Mouse (Mus musculus): Measurements from ENCODE around the gene Spock3. TPM values are rescaled to one million over a fixed set of nuclear protein-coding genes. Genes with fewer than 3 reads are reported as not detected.
"Not testable (repeated sequence)": the region's sequence is repeated elsewhere in the genome, so short reads cannot be mapped to it uniquely, and the experiment has no call there.

The Spock3 gene
- total and polyA plus RNA-seq, 2 experiments, result 0.09 TPM; not detected in 1

DNA sequence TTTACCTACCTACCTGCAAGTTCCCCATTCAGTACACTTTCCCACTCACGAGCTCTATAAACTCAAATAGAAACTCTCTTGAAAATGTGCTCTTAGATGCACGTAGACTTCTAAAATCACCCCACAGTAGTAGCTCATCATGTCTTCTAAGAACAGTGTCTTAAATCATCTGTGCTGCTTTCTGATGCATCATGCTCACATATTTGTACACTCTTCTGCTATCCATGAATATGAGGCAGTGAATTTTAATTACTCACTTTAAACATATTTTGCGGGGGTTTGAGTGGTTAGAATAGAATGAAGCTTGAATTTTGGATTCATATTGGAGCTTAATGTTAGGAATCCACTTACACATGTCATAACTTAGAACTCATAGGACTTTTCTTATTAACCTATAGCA, 138.2 kb downstream of the Spock3 start:
- no peaks in the 10 kb centered on the region for H3K4me1 ChIP-seq (ENCODE audit: control insufficient read depth, insufficient read depth, low read length)
- TF ChIP-seq POLR2A (IDR thresholded peaks at IDR 0.05; ENCODE audit: extremely low read depth, insufficient read depth, low read length), result no peak
- no peak overlapping the region for H3K9ac ChIP-seq (ENCODE audit: low read depth, low read length)
- no peaks in the 10 kb centered on the region for H3K27me3 ChIP-seq (ENCODE audit: control insufficient read depth, insufficient read depth, low read length)
- no peaks in the 10 kb centered on the region for H3K79me2 ChIP-seq (ENCODE audit: control insufficient read depth, insufficient read depth, low read length)
- DNase-seq (ENCODE audit: extremely low read depth, low read depth, low spot score), result no peak
- H3K4me3 ChIP-seq (ENCODE audit: insufficient read depth, low read depth, low read length), result no peak overlapping the region
- WGBS, result 68% methylated on average over 3 of the region's 3 CpGs
- no peak overlapping the region for H3K27ac ChIP-seq (replicated peaks; ENCODE audit: insufficient read depth, low read depth, low read length)
- no peaks in the 10 kb centered on the region for H3K36me3 ChIP-seq (ENCODE audit: control insufficient read depth, insufficient read depth, low read length)

DNA sequence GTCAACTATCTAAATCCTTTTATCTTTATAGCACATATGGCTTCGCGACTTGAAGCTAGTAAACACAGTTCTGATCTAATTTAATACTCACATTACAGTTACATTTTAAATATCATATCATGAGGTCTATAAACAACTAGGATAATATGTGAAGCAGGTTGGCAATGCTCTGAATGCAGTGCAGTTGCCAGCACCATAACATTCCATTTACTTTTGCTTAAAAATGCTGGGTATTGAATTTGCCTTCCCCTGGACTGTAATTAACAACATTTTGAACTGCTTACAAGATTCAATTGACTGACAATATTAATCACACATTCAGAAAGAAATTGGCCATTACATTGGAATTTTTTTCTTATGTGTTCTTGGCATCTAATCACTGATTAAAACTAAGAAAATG, 147.4 kb downstream of the Spock3 start:
- H3K27me3 ChIP-seq (ENCODE audit: control insufficient read depth, insufficient read depth, low read length), result no peaks in the 10 kb centered on the region
- 88% methylated on average over 2 of the region's 2 CpGs for WGBS
- DNase-seq (ENCODE audit: extremely low read depth, low read depth, low spot score), result no peak
- no peaks in the 10 kb centered on the region for H3K79me2 ChIP-seq (ENCODE audit: control insufficient read depth, insufficient read depth, low read length)
- TF ChIP-seq CTCF (IDR thresholded peaks at IDR 0.05; ENCODE audit: low read depth, low read length) (no peak), POLR2A (IDR thresholded peaks at IDR 0.05; ENCODE audit: extremely low read depth, insufficient read depth, low read length) (no peak)
- no peak overlapping the region for H3K4me3 ChIP-seq (ENCODE audit: insufficient read depth, low read depth, low read length)
- no peak overlapping the region for H3K27ac ChIP-seq (replicated peaks; ENCODE audit: insufficient read depth, low read depth, low read length)
- no peaks in the 10 kb centered on the region for H3K4me1 ChIP-seq (ENCODE audit: control insufficient read depth, insufficient read depth, low read length)
- H3K9ac ChIP-seq (ENCODE audit: low read depth, low read length), result no peak overlapping the region
- H3K36me3 ChIP-seq (ENCODE audit: control insufficient read depth, insufficient read depth, low read length), result no peaks in the 10 kb centered on the region

DNA sequence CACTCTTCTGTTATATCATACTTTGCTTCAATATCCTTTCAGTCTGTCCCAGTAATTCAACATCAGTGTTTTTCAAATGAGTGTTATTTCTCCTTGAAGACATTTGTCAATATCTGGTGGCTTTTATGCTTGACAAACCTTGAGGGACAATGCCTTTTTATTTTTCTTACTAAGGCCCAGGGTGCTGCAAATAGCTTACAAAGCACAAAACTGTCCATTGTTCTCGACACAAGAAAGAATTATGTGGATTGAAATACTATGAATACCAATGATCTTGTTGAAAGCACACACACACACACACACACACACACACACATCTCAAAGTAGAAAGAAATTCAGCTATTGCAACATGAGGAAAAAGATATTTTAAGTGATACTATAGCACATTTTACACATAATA, 159.0 kb downstream of the Spock3 start:
- WGBS, result 58% methylated on average over 1 of the region's 1 CpGs
- H3K27me3 ChIP-seq (ENCODE audit: control insufficient read depth, insufficient read depth, low read length), result no peaks in the 10 kb centered on the region
- no peak overlapping the region for H3K4me3 ChIP-seq (ENCODE audit: insufficient read depth, low read depth, low read length)
- no peaks in the 10 kb centered on the region for H3K36me3 ChIP-seq (ENCODE audit: control insufficient read depth, insufficient read depth, low read length)
- H3K4me1 ChIP-seq (ENCODE audit: control insufficient read depth, insufficient read depth, low read length), result no peaks in the 10 kb centered on the region
- H3K27ac ChIP-seq (replicated peaks; ENCODE audit: insufficient read depth, low read depth, low read length), result no peak overlapping the region
- no peak overlapping the region for H3K9ac ChIP-seq (ENCODE audit: low read depth, low read length)
- TF ChIP-seq CTCF (IDR thresholded peaks at IDR 0.05; ENCODE audit: low read depth, low read length) (no peak), POLR2A (IDR thresholded peaks at IDR 0.05; ENCODE audit: extremely low read depth, insufficient read depth, low read length) (no peak)
- H3K79me2 ChIP-seq (ENCODE audit: control insufficient read depth, insufficient read depth, low read length), result no peaks in the 10 kb centered on the region
- no peak for DNase-seq (ENCODE audit: extremely low read depth, low read depth, low spot score)

DNA sequence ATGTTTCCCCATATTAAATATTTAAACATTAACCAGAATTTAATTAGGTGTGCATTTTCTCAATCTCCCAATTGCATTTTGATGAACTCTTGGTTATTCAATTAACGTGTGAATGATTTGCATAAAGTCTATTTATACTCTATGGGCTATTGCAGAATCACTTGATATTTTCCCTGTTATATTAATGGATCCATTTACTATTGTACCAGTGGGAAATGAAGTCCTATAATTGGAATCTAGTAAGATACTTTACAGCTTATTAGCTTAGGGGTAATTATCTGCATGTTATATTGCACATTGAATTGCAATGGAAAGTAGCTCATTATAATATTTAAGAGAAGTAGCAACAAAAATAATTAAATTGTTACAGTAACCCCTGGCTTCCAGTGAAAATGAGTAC, 162.1 kb downstream of the Spock3 start:
- 56% methylated on average over 1 of the region's 1 CpGs for WGBS
- no peaks in the 10 kb centered on the region for H3K27me3 ChIP-seq (ENCODE audit: control insufficient read depth, insufficient read depth, low read length)
- H3K27ac ChIP-seq (replicated peaks; ENCODE audit: insufficient read depth, low read depth, low read length), result no peak overlapping the region
- H3K4me3 ChIP-seq (ENCODE audit: insufficient read depth, low read depth, low read length), result no peak overlapping the region
- DNase-seq (ENCODE audit: extremely low read depth, low read depth, low spot score), result no peak
- TF ChIP-seq CTCF (IDR thresholded peaks at IDR 0.05; ENCODE audit: low read depth, low read length), result no peak
- TF ChIP-seq POLR2A (IDR thresholded peaks at IDR 0.05; ENCODE audit: extremely low read depth, insufficient read depth, low read length), result no peak
- H3K79me2 ChIP-seq (ENCODE audit: control insufficient read depth, insufficient read depth, low read length), result no peaks in the 10 kb centered on the region
- H3K36me3 ChIP-seq (ENCODE audit: control insufficient read depth, insufficient read depth, low read length), result no peaks in the 10 kb centered on the region
- no peak overlapping the region for H3K9ac ChIP-seq (ENCODE audit: low read depth, low read length)
- no peaks in the 10 kb centered on the region for H3K4me1 ChIP-seq (ENCODE audit: control insufficient read depth, insufficient read depth, low read length)

DNA sequence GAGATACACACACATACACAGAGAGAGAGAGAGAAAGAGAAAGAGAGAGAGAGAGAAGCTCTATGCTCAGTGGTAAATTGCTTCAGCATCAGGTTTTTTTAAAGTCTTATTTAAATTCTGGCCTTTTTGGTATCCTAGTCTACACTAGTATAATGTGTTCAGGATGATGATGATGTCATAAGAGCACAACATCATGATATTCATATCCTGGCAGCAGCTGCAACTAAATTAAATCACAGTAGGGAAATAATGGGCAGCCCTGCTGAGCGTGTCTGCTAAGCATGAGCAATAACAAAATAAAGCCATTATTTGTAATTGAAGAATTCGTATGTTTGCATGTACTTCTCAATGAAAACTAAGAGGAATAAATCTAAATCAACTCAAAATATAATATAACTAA, 169.7 kb downstream of the Spock3 start:
- no peak overlapping the region for H3K9ac ChIP-seq (ENCODE audit: low read depth, low read length)
- no peak for DNase-seq (ENCODE audit: extremely low read depth, low read depth, low spot score)
- H3K4me1 ChIP-seq (ENCODE audit: control insufficient read depth, insufficient read depth, low read length), result no peaks in the 10 kb centered on the region
- no peaks in the 10 kb centered on the region for H3K79me2 ChIP-seq (ENCODE audit: control insufficient read depth, insufficient read depth, low read length)
- no peak overlapping the region for H3K27ac ChIP-seq (replicated peaks; ENCODE audit: insufficient read depth, low read depth, low read length)
- TF ChIP-seq POLR2A (IDR thresholded peaks at IDR 0.05; ENCODE audit: extremely low read depth, insufficient read depth, low read length) (no peak), CTCF (IDR thresholded peaks at IDR 0.05; ENCODE audit: low read depth, low read length) (no peak)
- WGBS, result 76% methylated on average over 2 of the region's 2 CpGs
- H3K27me3 ChIP-seq (ENCODE audit: control insufficient read depth, insufficient read depth, low read length), result no peaks in the 10 kb centered on the region
- no peaks in the 10 kb centered on the region for H3K36me3 ChIP-seq (ENCODE audit: control insufficient read depth, insufficient read depth, low read length)
- no peak overlapping the region for H3K4me3 ChIP-seq (ENCODE audit: insufficient read depth, low read depth, low read length)

DNA sequence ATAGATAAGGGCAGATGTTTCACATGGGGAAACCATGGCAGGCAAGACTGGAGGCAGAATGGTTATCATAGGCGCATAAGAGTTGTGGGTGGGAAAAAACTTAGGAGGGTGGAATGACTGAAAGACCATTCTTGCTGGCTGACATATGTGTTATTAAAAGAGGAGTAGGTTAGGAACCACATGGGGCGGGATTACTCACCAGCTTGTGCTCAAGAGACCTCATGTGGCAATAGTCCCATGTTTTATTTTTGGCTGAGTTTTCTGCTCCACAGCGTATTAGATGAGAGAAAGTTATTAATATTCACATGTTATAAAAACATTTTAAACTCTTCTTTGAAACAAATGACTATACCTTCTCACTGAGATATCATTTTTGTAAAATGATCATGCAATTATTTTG, 184.6 kb downstream of the Spock3 start:
- TF ChIP-seq CTCF (IDR thresholded peaks at IDR 0.05; ENCODE audit: low read depth, low read length) (no peak), POLR2A (IDR thresholded peaks at IDR 0.05; ENCODE audit: extremely low read depth, insufficient read depth, low read length) (no peak)
- Histone ChIP-seq H3K27ac (replicated peaks; ENCODE audit: insufficient read depth, low read depth, low read length) (no peak overlapping the region), H3K27me3 (ENCODE audit: control insufficient read depth, insufficient read depth, low read length) (no peaks in the 10 kb centered on the region), H3K79me2 (ENCODE audit: control insufficient read depth, insufficient read depth, low read length) (no peaks in the 10 kb centered on the region), H3K36me3 (ENCODE audit: control insufficient read depth, insufficient read depth, low read length) (no peaks in the 10 kb centered on the region), H3K4me1 (ENCODE audit: control insufficient read depth, insufficient read depth, low read length) (no peaks in the 10 kb centered on the region), H3K4me3 (ENCODE audit: insufficient read depth, low read depth, low read length) (no peak overlapping the region), H3K9ac (ENCODE audit: low read depth, low read length) (no peak overlapping the region)
- DNase-seq (ENCODE audit: extremely low read depth, low read depth, low spot score), result no peak
- WGBS, result 83% methylated on average over 3 of the region's 3 CpGs

DNA sequence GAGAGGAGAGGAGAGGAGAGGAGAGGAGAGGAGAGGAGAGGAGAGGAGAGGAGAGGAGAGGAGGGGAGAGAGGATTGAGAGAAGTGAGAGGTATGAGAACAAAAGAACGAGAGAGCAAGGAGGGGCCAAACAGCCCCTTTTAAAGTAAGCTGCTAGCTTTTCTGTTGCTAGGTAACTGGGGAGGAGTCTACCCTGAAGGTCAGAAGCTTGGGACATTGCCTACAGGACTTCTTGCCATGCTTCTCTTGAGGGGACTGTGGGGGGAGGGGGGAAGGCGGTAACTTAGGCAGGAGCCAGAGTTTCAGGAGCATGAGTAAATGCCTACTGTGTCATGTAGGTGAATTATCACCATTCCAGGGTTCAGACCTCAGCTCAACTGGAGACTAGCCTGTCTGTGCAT, 213.1 kb downstream of the Spock3 start:
- 64% methylated on average over 2 of the region's 2 CpGs for WGBS

More for the DNA sequence above, 213.1 kb downstream of the Spock3 start:
- not testable (repeated sequence) for H3K4me1 ChIP-seq (ENCODE audit: control insufficient read depth, insufficient read depth, low read length); H3K27me3 ChIP-seq (ENCODE audit: control insufficient read depth, insufficient read depth, low read length); H3K4me3 ChIP-seq (ENCODE audit: insufficient read depth, low read depth, low read length); H3K27ac ChIP-seq (replicated peaks; ENCODE audit: insufficient read depth, low read depth, low read length); DNase-seq (ENCODE audit: extremely low read depth, low read depth, low spot score); H3K79me2 ChIP-seq (ENCODE audit: control insufficient read depth, insufficient read depth, low read length); H3K9ac ChIP-seq (ENCODE audit: low read depth, low read length); H3K36me3 ChIP-seq (ENCODE audit: control insufficient read depth, insufficient read depth, low read length)

All from liver, adult 2 months (tissue).